Mouse (Mus musculus) neural tube, embryonic 12.5 days (tissue): ENCODE results near the gene Loxl1. TPM values are rescaled to one million over a fixed set of nuclear protein-coding genes. Genes with fewer than 3 reads are reported as not detected.
A peak's percentile ranks its signal among the peaks of the same experiment; 100 is the strongest.

Source experiments
- ATAC-seq: fragments of 200-750 bp; cut with Nextera tagmentation; 2 replicates; pipeline ENCODE4 v1.8.0; 2017; ENCODE audit warnings: low read depth, mild to moderate bottlenecking, moderate TSS enrichment, moderate library complexity; ENCODE audit not compliant: low FRiP score
- H3K27ac ChIP-seq: fragments of 300-500 bp; sonication (generic); 2 replicates; pipeline ENCODE4 v1.5.1; 2016
- H3K27me3 ChIP-seq: fragments of 300-500 bp; sonication (generic); replicated peaks from 2 replicates; pipeline ENCODE4 v1.6.1; 2016; ENCODE audit warnings: mild to moderate bottlenecking
- H3K36me3 ChIP-seq: fragments of 300-500 bp; sonication (generic); 2 replicates; pipeline ENCODE4 v1.6.1; 2016; ENCODE audit warnings: mild to moderate bottlenecking
- H3K4me1 ChIP-seq: fragments of 300-500 bp; sonication (generic); 2 replicates; pipeline ENCODE4 v1.6.1; 2016
- H3K4me2 ChIP-seq: fragments of 300-500 bp; sonication (generic); replicated peaks from 2 replicates; pipeline ENCODE4 v1.6.1; 2016; ENCODE audit warnings: mild to moderate bottlenecking
- H3K4me3 ChIP-seq: fragments of 300-500 bp; sonication (generic); 2 replicates; pipeline ENCODE4 v1.5.1; 2016
- H3K9ac ChIP-seq: fragments of 300-500 bp; sonication (generic); 2 replicates; pipeline ENCODE4 v1.6.1; 2016; ENCODE audit warnings: mild to moderate bottlenecking
- H3K9me3 ChIP-seq: fragments of 300-500 bp; sonication (generic); 2 replicates; pipeline ENCODE4 v1.6.1; 2016; ENCODE audit warnings: mild to moderate bottlenecking
- WGBS: fragments of 180-500 bp; shearing (Covaris S2); methylation state at CpG from one replicate; pipeline ENCODE4 v1.1.7; 2016; 5-methylcytosine and 5-hydroxymethylcytosine counted together
- polyA plus RNA-seq: library from polyadenylated mRNA; unstranded; fragments of >200 nt; fragmentation: Nextera tagmentation; extraction: Ambion mirVana; gene quantifications from 2 replicates; pipeline ENCODE4 v1.2.1, GENCODE M21; 2016

Loxl1 gene
- polyA plus RNA-seq, 1 experiment from 2014 or later = 14.7 TPM

DNA sequence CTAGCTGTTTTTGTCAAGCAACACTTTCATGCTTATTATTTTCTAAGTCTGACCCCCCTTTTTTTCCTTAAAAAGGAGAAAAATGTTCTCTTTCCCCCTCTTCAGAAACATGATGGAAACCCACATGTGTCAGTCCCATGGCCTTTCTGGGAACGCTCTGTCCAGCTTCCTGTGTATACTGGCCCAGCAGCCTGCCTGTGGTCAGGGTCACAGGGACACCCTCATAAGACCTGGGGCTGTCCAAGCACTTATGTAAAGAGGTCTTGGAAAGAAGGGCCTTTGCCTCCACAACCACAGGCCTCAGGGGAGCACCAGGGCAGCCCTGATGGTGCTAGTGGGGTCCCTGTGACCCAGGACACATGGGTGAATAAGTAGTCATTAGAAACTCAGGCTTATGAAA, 23.9 kb downstream of the Loxl1 start:
- H3K4me2 ChIP-seq = no peak overlapping the region
- H3K9ac ChIP-seq = no peak overlapping the region
- H3K4me3 ChIP-seq = no peak overlapping the region
- H3K27ac ChIP-seq = no peak overlapping the region
- H3K4me1 ChIP-seq = no peaks in the 10 kb centered on the region
- 87% methylated on average over 1 of the region's 1 CpGs for WGBS
- ATAC-seq = no peak
- H3K9me3 ChIP-seq = no peaks in the 10 kb centered on the region
- H3K27me3 ChIP-seq = no peaks in the 10 kb centered on the region
- H3K36me3 ChIP-seq = no peaks in the 10 kb centered on the region

DNA sequence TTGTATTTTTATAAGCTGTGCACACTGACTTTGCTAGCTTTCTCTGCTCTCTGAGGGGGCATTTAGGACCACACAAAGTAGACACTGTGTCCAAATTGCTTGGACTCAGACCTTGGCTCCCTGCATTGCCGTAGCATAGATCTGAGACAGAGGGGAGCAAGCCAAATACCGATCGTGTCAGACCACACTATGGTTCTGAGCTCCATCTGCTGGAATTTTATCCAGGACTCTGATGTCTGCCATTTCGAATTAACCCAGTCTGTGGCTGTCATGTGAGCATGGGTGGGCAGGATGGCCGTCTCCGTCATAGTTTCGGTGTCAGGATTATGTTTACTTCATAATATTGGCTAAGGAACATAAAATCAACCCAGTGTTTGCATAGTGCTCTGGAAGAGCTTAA, 29.6 kb downstream of the Loxl1 start:
- H3K9ac ChIP-seq = no peak overlapping the region
- no peak for ATAC-seq
- no peak overlapping the region for H3K27ac ChIP-seq
- H3K36me3 ChIP-seq = no peaks in the 10 kb centered on the region
- WGBS = 80% methylated on average over 7 of the region's 7 CpGs
- no peak overlapping the region for H3K4me3 ChIP-seq
- H3K9me3 ChIP-seq = no peaks in the 10 kb centered on the region
- no peak overlapping the region for H3K4me2 ChIP-seq
- H3K4me1 ChIP-seq = 0 out of 2 replicates have a peak, but pooled peaks cover 3% of the 10 kb centered on the region
- H3K27me3 ChIP-seq = no peaks in the 10 kb centered on the region

- Histone ChIP-seq H3K36me3 (no peaks in the 10 kb centered on the region), H3K27me3 (no peaks in the 10 kb centered on the region), H3K4me3 (no peak overlapping the region), H3K27ac (no peak overlapping the region), H3K4me1 (0 out of 2 replicates have a peak, but pooled peaks cover 3% of the 10 kb centered on the region), H3K9me3 (no peaks in the 10 kb centered on the region), H3K4me2 (no peak overlapping the region), H3K9ac (no peak overlapping the region)
- 49% methylated on average over 3 of the region's 3 CpGs for WGBS
- no peak for ATAC-seq
These were observed 31.4 kb downstream of the Loxl1 start for GRCm38 (mm10) chr9:58281597-58281996.

DNA sequence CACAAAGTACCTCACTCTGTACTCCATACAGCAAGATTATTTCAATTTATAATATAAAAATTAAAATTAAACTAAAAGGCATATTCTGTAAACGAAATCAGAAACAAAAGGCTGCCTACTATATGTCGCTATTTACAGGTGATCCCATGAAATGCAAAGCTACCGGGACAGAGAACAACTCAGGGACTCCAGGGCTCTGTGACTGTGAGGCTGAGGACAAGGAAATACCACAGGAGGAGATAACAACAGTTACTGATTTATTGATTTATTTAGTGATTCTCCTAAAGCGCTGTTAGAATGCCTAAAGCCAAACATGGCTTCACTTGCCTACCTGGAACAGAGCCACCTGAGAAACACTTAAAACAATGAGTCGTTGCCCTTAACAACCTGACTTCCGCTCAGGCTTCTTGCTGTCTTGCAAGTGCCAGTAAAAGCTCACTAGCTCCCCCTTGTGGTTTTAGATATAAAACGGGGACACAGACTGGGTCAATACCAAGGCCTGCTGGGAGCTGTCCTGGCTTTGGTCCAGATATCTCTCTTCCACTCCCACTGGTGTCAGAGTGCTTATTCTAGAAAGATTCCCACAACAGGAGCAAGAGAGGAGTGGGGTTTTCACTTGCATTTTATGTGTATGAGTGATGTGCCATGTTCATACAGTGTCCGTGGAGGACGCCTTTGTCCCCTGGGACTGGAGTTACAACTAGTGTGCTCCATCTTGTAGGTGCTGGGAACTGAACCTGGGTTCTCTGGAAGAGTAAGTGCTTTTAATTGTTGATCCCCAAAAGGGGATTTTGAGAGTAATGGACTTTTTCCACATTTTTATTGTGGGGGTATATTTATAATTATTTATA, 32.5 kb downstream of the Loxl1 start:
- peak; percentile 44; the same call in 1 of the 2 replicates for ATAC-seq
- Histone ChIP-seq H3K9ac (no peak overlapping the region), H3K4me2 (no peak overlapping the region), H3K36me3 (no peaks in the 10 kb centered on the region), H3K4me3 (no peak overlapping the region), H3K4me1 (0 out of 2 replicates have a peak, but pooled peaks cover 7% of the 10 kb centered on the region), H3K27ac (no peak overlapping the region), H3K27me3 (no peaks in the 10 kb centered on the region), H3K9me3 (no peaks in the 10 kb centered on the region)
- 38% methylated on average over 9 of the region's 9 CpGs for WGBS

DNA sequence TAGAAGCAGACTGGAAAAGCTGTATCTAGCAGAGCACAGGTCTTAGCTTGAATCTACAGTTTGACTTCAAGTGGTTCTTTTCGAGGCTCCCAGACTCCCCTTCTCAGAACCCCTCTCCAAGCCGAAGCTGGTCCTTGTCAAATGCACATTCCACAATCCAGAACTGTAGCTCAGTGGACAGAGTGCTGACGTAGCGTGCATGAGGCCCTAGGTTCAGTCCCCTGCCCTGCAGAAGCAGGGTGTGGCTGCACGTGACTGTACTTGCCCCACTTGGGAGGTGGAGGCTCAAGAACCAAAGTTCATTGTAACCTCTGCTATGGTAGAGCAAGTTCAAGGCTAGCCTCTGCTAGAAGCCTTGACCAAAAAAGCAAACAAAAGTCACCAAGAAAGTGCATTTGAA, 33.2 kb downstream of the Loxl1 start:
- no peak overlapping the region for H3K9ac ChIP-seq
- H3K9me3 ChIP-seq = no peaks in the 10 kb centered on the region
- WGBS = 70% methylated on average over 5 of the region's 5 CpGs
- no peaks in the 10 kb centered on the region for H3K36me3 ChIP-seq
- ATAC-seq = no peak
- H3K27me3 ChIP-seq = no peaks in the 10 kb centered on the region
- peaks cover 13% of the 10 kb centered on the region; the same call in 1 of the 2 replicates for H3K4me1 ChIP-seq
- no peak overlapping the region for H3K4me2 ChIP-seq
- H3K27ac ChIP-seq = no peak overlapping the region
- H3K4me3 ChIP-seq = no peak overlapping the region

- Histone ChIP-seq H3K27ac (no peak overlapping the region), H3K9me3 (no peaks in the 10 kb centered on the region), H3K4me1 (peaks cover 13% of the 10 kb centered on the region; the same call in 1 of the 2 replicates), H3K9ac (no peak overlapping the region), H3K36me3 (no peaks in the 10 kb centered on the region), H3K27me3 (no peaks in the 10 kb centered on the region), H3K4me3 (no peak overlapping the region), H3K4me2 (no peak overlapping the region)
- no peak for ATAC-seq
- 35% methylated on average over 4 of the region's 4 CpGs for WGBS
These were observed 33.9 kb downstream of the Loxl1 start for GRCm38 (mm10) chr9:58278821-58279723.

- Histone ChIP-seq H3K27ac (no peak overlapping the region), H3K36me3 (no peaks in the 10 kb centered on the region), H3K4me2 (no peak overlapping the region), H3K4me3 (no peak overlapping the region), H3K4me1 (peaks cover 13% of the 10 kb centered on the region; the same call in 1 of the 2 replicates), H3K9me3 (no peaks in the 10 kb centered on the region), H3K27me3 (no peaks in the 10 kb centered on the region), H3K9ac (no peak overlapping the region)
- WGBS = 93% methylated on average over 4 of the region's 4 CpGs
- ATAC-seq = no peak
These were observed 34.7 kb downstream of the Loxl1 start for GRCm38 (mm10) chr9:58278313-58278712.

GRCm38 (mm10) chr9:58276346-58276745, 36.6 kb downstream of the Loxl1 start:
- Histone ChIP-seq H3K9me3 (no peaks in the 10 kb centered on the region), H3K4me3 (no peak overlapping the region), H3K9ac (no peak overlapping the region), H3K27ac (no peak overlapping the region), H3K36me3 (no peaks in the 10 kb centered on the region), H3K4me2 (no peak overlapping the region), H3K4me1 (peaks cover 13% of the 10 kb centered on the region; the same call in 1 of the 2 replicates), H3K27me3 (no peaks in the 10 kb centered on the region)
- no peak for ATAC-seq
- WGBS = 27% methylated on average over 5 of the region's 5 CpGs

- Histone ChIP-seq H3K4me2 (no peak overlapping the region), H3K9ac (0 out of 2 replicates have a peak overlapping the region, but pooled peaks have one; percentile 21)
- WGBS = 89% methylated on average over 3 of the region's 3 CpGs
These were observed 37.2 kb downstream of the Loxl1 start for GRCm38 (mm10) chr9:58275797-58276196.

GRCm38 (mm10) chr9:58275115-58275774, 37.7 kb downstream of the Loxl1 start:
- Histone ChIP-seq H3K27me3 (no peaks in the 10 kb centered on the region), H3K27ac (no peak overlapping the region), H3K4me3 (no peak overlapping the region), H3K4me2 (no peak overlapping the region), H3K9ac (0 out of 2 replicates have a peak overlapping the region, but pooled peaks have one; percentile 21), H3K9me3 (no peaks in the 10 kb centered on the region), H3K4me1 (peaks cover 10% of the 10 kb centered on the region; the same call in 1 of the 2 replicates), H3K36me3 (no peaks in the 10 kb centered on the region)
- 44% methylated on average over 8 of the region's 8 CpGs for WGBS
- ATAC-seq = no peak

More at GRCm38 (mm10) chr9:58275797-58276196, 37.2 kb downstream of the Loxl1 start:
- Histone ChIP-seq H3K36me3 (no peaks in the 10 kb centered on the region), H3K27me3 (no peaks in the 10 kb centered on the region), H3K4me1 (peaks cover 13% of the 10 kb centered on the region; the same call in 1 of the 2 replicates), H3K27ac (no peak overlapping the region), H3K9me3 (no peaks in the 10 kb centered on the region), H3K4me3 (no peak overlapping the region)
- ATAC-seq = no peak

DNA sequence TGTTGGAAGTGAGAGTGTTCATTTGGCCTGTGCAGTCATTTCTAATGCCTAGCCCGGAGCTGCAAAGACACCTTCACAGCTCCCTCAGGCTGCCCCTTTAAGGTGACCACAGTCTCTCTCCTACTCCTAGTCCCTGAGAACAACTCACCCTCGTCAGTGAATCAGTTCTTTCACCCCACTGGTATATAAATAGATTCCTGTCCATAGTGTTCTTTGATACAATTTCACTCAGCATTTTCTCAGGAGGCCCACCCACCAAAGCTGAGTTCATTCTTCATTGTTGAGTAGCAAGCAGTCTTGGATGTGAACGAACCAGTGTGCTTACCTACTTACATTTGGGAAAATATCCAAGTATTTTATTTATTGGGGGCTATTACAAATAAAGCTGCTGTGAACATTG, 38.4 kb downstream of the Loxl1 start:
- Histone ChIP-seq H3K27me3 (no peaks in the 10 kb centered on the region), H3K4me2 (no peak overlapping the region), H3K9me3 (no peaks in the 10 kb centered on the region), H3K4me3 (no peak overlapping the region), H3K27ac (no peak overlapping the region), H3K9ac (no peak overlapping the region), H3K4me1 (peaks cover 10% of the 10 kb centered on the region; the same call in 1 of the 2 replicates), H3K36me3 (no peaks in the 10 kb centered on the region)
- WGBS = 49% methylated on average over 3 of the region's 3 CpGs
- no peak for ATAC-seq
